Mouse (Mus musculus): ENCODE measurements around the gene Tmem178.

DNA sequence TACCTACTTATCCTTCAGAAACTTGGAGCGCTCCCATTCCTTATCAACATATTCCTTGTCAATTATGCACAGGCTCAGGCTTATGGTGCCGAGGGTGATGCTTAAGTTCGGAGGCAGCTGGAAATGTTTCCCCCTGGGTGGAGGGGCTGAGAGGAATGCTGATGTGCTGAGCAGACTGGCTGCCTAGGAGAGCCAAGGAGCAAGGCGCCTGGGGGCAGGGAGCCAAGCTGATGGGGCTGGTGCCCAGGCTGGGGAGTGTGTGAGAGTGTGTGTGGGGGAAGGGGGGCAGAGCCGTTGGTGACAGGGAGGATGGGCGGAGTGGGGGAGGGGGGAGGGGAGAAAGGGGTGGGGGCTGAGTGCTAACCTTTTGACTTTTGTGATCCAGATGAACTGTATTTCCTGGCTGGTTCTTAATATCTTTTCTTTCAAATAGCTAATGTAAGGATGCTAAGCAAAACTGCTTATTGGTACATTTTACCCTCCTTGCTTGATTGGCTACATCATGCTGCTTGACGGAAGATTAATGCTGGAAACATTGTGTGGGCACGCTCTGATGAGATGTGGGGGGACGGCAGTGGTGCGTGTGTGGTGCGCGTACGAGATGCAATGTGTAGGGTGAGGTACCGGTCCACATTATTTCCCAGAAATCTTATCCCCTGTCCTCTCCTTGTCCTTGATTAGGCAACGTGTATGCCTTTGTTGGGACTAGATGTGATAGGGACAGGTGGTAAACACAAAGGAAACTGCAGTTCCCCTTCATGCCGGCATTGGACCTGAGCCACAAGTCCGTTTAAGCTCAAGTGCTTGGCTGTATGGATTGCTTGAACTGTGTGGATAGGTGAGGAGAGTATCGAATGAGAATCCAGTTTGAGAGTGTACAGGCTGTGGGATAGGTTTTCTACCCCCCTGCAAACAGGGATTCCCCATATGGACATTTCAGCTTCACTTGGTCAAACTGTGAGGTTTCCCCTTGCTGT, 25.5 kb downstream of the Tmem178 start:
- TF ChIP-seq GATA1 (IDR thresholded peaks at IDR 0.05; ENCODE audit: borderline replicate concordance, low read length) (no peak), FLI1 (IDR thresholded peaks at IDR 0.05; ENCODE audit: low read length) (no peak)

All from megakaryocyte, embryonic 14.5 days (primary cell).